Mouse (Mus musculus): ENCODE data around the gene Spag6. TPM values are rescaled to one million over a fixed set of nuclear protein-coding genes. Genes with fewer than 3 reads are reported as not detected.
A peak's percentile ranks its signal among the peaks of the same experiment; 100 is the strongest.

Gene Spag6
- polyA plus RNA-seq, 1 experiment from 2014 or later: not detected

DNA sequence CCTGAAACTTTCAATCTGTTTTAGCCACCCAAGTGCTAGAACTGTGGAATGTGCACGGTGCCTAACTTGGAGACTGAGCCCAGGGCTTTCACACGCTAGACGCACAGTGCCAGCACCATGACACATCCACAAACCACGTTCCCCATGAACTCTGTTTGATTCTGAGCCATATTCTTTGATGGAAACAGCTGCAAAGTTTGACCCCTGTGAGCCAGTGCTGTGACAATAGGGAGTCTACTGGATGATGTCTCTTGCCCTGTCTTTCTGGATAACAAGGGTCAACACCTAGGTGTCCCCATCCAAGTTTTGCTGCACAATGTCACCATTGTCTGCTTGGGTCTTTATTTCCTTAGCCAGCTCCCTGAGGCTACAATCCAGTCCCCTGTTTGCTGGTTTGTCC lies 100.4 kb downstream of the Spag6 start:
- whole genome bisulfite sequencing (ENCODE audit: missing documents): 95% methylated on average over 4 of the region's 4 CpGs
- no peak overlapping the region for H3K4me3 ChIP-seq (ENCODE audit: inconsistent target)
- H3K27ac ChIP-seq: no peak overlapping the region
- no peaks in the 10 kb centered on the region for H3K36me3 ChIP-seq (ENCODE audit: inconsistent target)
- H3K79me2 ChIP-seq (ENCODE audit: inconsistent target): no peaks in the 10 kb centered on the region

DNA sequence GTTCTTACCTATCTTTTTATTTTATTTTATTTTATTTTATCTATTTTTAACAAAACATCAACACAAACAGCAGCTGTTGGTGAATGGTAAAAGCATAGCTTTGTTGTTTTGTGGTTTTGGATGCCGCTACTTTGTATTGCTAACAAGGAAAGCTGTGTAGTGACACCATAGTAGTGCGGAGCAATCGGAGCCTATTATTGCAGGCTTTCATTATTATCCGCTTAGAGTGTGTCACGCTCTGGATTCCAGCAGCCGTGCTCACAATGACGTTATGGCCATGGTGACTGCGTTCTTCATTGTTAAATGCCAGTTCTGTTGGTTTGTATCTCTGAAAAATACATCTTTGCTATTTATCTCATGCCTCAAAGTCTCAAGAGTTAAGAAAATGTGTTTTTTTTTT lies 103.9 kb downstream of the Spag6 start:
- WGBS (ENCODE audit: missing documents): 95% methylated on average over 8 of the region's 8 CpGs
- H3K79me2 ChIP-seq (ENCODE audit: inconsistent target): no peaks in the 10 kb centered on the region
- no peak overlapping the region for H3K4me3 ChIP-seq (ENCODE audit: inconsistent target)
- H3K36me3 ChIP-seq (ENCODE audit: inconsistent target): no peaks in the 10 kb centered on the region
- no peak overlapping the region for H3K27ac ChIP-seq

- Histone ChIP-seq H3K4me3 (ENCODE audit: inconsistent target) (peak overlapping the region; percentile 5; the same call in 1 of the 2 replicates), H3K36me3 (ENCODE audit: inconsistent target) (no peaks in the 10 kb centered on the region), H3K79me2 (ENCODE audit: inconsistent target) (no peaks in the 10 kb centered on the region), H3K27ac (no peak overlapping the region)
- WGBS (ENCODE audit: missing documents): 17% methylated on average over 17 of the region's 17 CpGs
Observed at GRCm38 (mm10) chr2:18799265-18799965, 105.6 kb downstream of the Spag6 start.

Other genes with a start within 250 kb of the Spag6 start
- 139 to 148 TPM (median 141 TPM) in 3 replicates for gene Commd3, start 21.6 kb upstream of the Spag6 start, polyA plus RNA-seq (2018)
- gene Bmi1, start 17.0 kb upstream of the Spag6 start, polyA plus RNA-seq (2018): 25.3 to 32.7 TPM (median 27.5 TPM) in 3 replicates

Data from macrophage (primary cell).